Mouse (Mus musculus) liver, embryonic 14.5 days (tissue): ENCODE data around the gene Tubg2.

ENCODE experiments used
- CTCF ChIP-seq: IDR thresholded peaks from 2 replicates; pipeline ENCODE4 v1.5.1; 2016; ENCODE audit warnings: antibody characterized with exemption, low read depth, control low read depth
- EP300 ChIP-seq: IDR thresholded peaks from 2 replicates; pipeline ENCODE4 v1.6.1; 2016; ENCODE audit warnings: antibody characterized with exemption, low read depth

- no peak for TF ChIP-seq CTCF
- no peak for TF ChIP-seq EP300
Observed at GRCm38 (mm10) chr11:101141088-101141487, 14.6 kb upstream of the Tubg2 start.
